ENCODE assay signal across 26 mouse cellular contexts in genomic region chr2:6049018-6049417, GRCm38 (mm10).
DNase-seq lines count a peak whose midpoint lies in the region; ATAC-seq lines count a peak whose summit lies in the region.
"Had no signal": no experiment of that assay in that cellular context is flagged by ENCODE, and none has a peak within 500 bp of the region (broad histone marks: within the 10 kb centered on the region; RNA-seq: fewer than 3 reads in every experiment).

No protein-coding gene starts in this region.

- no peaks in the 10 kb centered on the region for H3K27me3 ChIP-seq in lung, embryonic 16.5 days (ENCODE audit: control insufficient read depth, insufficient read depth, low read depth, low read length)
- H3K27me3 ChIP-seq in stomach, embryonic 14.5 days (ENCODE audit: control insufficient read depth, insufficient read depth, low read length): no peaks in the 10 kb centered on the region
- no peaks in the 10 kb centered on the region for H3K27me3 ChIP-seq in stomach, embryonic 16.5 days (ENCODE audit: control insufficient read depth, insufficient read depth, low read length)
- H3K27me3 ChIP-seq: CH12.LX; embryonic facial prominence, embryonic 12.5 days; forebrain, embryonic 12.5 days; Patski had no signal

- H3K27ac ChIP-seq in lung, embryonic 16.5 days (ENCODE audit: low read length): peak overlapping the region; percentile 46; the same call in 1 of the 2 replicates
- peak overlapping the region; percentile 4; the same call in 1 of the 2 replicates for H3K27ac ChIP-seq in stomach, embryonic 14.5 days (ENCODE audit: low read length)
- peak overlapping the region; percentile 74 for H3K27ac ChIP-seq in stomach, embryonic 16.5 days (ENCODE audit: low read length)
- H3K27ac ChIP-seq: embryonic facial prominence, embryonic 10.5 days; embryonic facial prominence, embryonic 12.5 days; forebrain, embryonic 10.5 days; forebrain, embryonic 12.5 days had no signal

- no peak overlapping the region for H3K9ac ChIP-seq in lung, embryonic 16.5 days (ENCODE audit: low read length)
- H3K9ac ChIP-seq in stomach, embryonic 14.5 days (replicated peaks; ENCODE audit: low read depth, low read length): no peak overlapping the region
- no peak overlapping the region for H3K9ac ChIP-seq in stomach, embryonic 16.5 days (ENCODE audit: low read length)
- H3K9ac ChIP-seq: embryonic facial prominence, embryonic 12.5 days; forebrain, embryonic 12.5 days had no signal

- H3K4me3 ChIP-seq in lung, embryonic 16.5 days (ENCODE audit: low read length): no peak overlapping the region
- H3K4me3 ChIP-seq in stomach, embryonic 14.5 days (ENCODE audit: low read depth, low read length): no peak overlapping the region
- no peak overlapping the region for H3K4me3 ChIP-seq in stomach, embryonic 16.5 days (replicated peaks; ENCODE audit: low read length)
- H3K4me3 ChIP-seq: embryonic facial prominence, embryonic 10.5 days; embryonic facial prominence, embryonic 12.5 days; forebrain, embryonic 10.5 days; forebrain, embryonic 12.5 days had no signal

- ATAC-seq in lung, embryonic 16.5 days (ENCODE audit: low read depth): no peak
- ATAC-seq in stomach, embryonic 14.5 days (ENCODE audit: insufficient number of reproducible peaks, insufficient read depth, low FRiP score, low read depth): peak; percentile 74; the same call in 1 of the 2 replicates
- ATAC-seq in stomach, embryonic 16.5 days (ENCODE audit: insufficient read depth, low FRiP score): peak; percentile 76; the same call in 1 of the 2 replicates
- no peak for ATAC-seq in megakaryocyte, adult 5-6 weeks (ENCODE audit: poor library complexity, severe bottlenecking)
- ATAC-seq: activated CD4-positive, CD25-positive, alpha-beta regulatory T cell, adult 4 months; CD4-positive, CD25-positive, alpha-beta regulatory T cell, adult 4 months; forebrain, embryonic 14.5 days; forebrain, embryonic 16.5 days; Patski had no signal

- 71% methylated on average over 3 of the region's 3 CpGs for WGBS in lung, embryonic 16.5 days
- WGBS in stomach, embryonic 14.5 days: 81% methylated on average over 3 of the region's 3 CpGs
- 74% methylated on average over 3 of the region's 3 CpGs for WGBS in stomach, embryonic 16.5 days

- H3K9me3 ChIP-seq in lung, embryonic 16.5 days (ENCODE audit: control insufficient read depth, low read length): no peaks in the 10 kb centered on the region
- H3K9me3 ChIP-seq in stomach, embryonic 14.5 days (ENCODE audit: control insufficient read depth, low read depth, low read length): no peaks in the 10 kb centered on the region
- H3K9me3 ChIP-seq in stomach, embryonic 16.5 days (replicated peaks; ENCODE audit: control insufficient read depth, low read length): no peaks in the 10 kb centered on the region
- H3K9me3 ChIP-seq: embryonic facial prominence, embryonic 10.5 days; embryonic facial prominence, embryonic 12.5 days; forebrain, embryonic 10.5 days; forebrain, embryonic 12.5 days; G1E had no signal

- H3K36me3 ChIP-seq in lung, embryonic 16.5 days (ENCODE audit: control insufficient read depth, insufficient read depth, low read length): peaks cover 27% of the 10 kb centered on the region
- peaks cover 38% of the 10 kb centered on the region for H3K36me3 ChIP-seq in stomach, embryonic 14.5 days (ENCODE audit: control insufficient read depth, insufficient read depth, low read length)
- H3K36me3 ChIP-seq in stomach, embryonic 16.5 days (ENCODE audit: control insufficient read depth, insufficient read depth, low read length): 0 out of 2 replicates have a peak, but pooled peaks cover 16% of the 10 kb centered on the region

- DNase-seq in lung, postnatal 25 days (ENCODE audit: low spot score): no peak
- no peak for DNase-seq in gastrocnemius, postnatal 4 days (ENCODE audit: low spot score in 2 of 2)
- DNase-seq: adrenal gland, adult 8-10 months; adrenal gland, postnatal 14 days; adrenal gland, postnatal 36 days; B cell, adult 2 months; cerebellum, adult 11-12 months; cerebellum, adult 2 months; cerebellum, adult 9-10 months; cerebellum, postnatal 10 days; cerebellum, postnatal 25 days had no signal

- H3K4me1 ChIP-seq in lung, embryonic 16.5 days (replicated peaks; ENCODE audit: control insufficient read depth, insufficient read depth, low read length): peaks cover 10% of the 10 kb centered on the region; the same call in 1 of the 2 replicates
- no peaks in the 10 kb centered on the region for H3K4me1 ChIP-seq in stomach, embryonic 14.5 days (ENCODE audit: control insufficient read depth, insufficient read depth, low read length)
- H3K4me1 ChIP-seq in stomach, embryonic 16.5 days (ENCODE audit: control insufficient read depth, insufficient read depth, low read length): peaks cover 7% of the 10 kb centered on the region
- H3K4me1 ChIP-seq: embryonic facial prominence, embryonic 10.5 days; embryonic facial prominence, embryonic 12.5 days; forebrain, embryonic 10.5 days; forebrain, embryonic 12.5 days had no signal

- H3K4me2 ChIP-seq in lung, embryonic 16.5 days (ENCODE audit: low read depth, low read length): no peak overlapping the region
- no peak overlapping the region for H3K4me2 ChIP-seq in stomach, embryonic 14.5 days (replicated peaks; ENCODE audit: low read depth, low read length)
- H3K4me2 ChIP-seq in stomach, embryonic 16.5 days (ENCODE audit: low read depth, low read length): no peak overlapping the region
- H3K4me2 ChIP-seq: embryonic facial prominence, embryonic 12.5 days; forebrain, embryonic 12.5 days had no signal

Comparison
In these comparisons a context has a peak if more than half of its experiments do, and no peak if none do; other contexts are left out.
1. ATAC-seq: peak in stomach, embryonic 14.5 days (single experiment) and stomach, embryonic 16.5 days (single experiment); none in lung, embryonic 16.5 days (single experiment) and megakaryocyte, adult 5-6 weeks (single experiment).
2. H3K27ac ChIP-seq: peak in every context shown above with its lines; median percentile 74 in stomach, embryonic 16.5 days; 46 in lung, embryonic 16.5 days; 4 in stomach, embryonic 14.5 days.